Mouse (Mus musculus) small intestine, adult 2 months (tissue): ENCODE data around the gene Exo1. TPM values are rescaled to one million over a fixed set of nuclear protein-coding genes. Genes with fewer than 3 reads are reported as not detected.

Experiments
- H3K27ac ChIP-seq: fragments of 200-500 bp; 2 replicates; pipeline ENCODE4 v1.5.1; 2012; ENCODE audit warnings: low read depth, low read length, control low read depth, inconsistent platforms; ENCODE audit not compliant: insufficient read depth
- H3K27me3 ChIP-seq: fragments of 200-500 bp; 2 replicates; pipeline ENCODE4 v1.6.1; 2012; ENCODE audit warnings: mild to moderate bottlenecking, moderate library complexity, low read length, inconsistent platforms; ENCODE audit not compliant: control insufficient read depth, insufficient read depth
- H3K36me3 ChIP-seq: fragments of 200-500 bp; 2 replicates; pipeline ENCODE4 v1.6.1; 2012; ENCODE audit warnings: mild to moderate bottlenecking, low read length, control low read depth, inconsistent platforms; ENCODE audit not compliant: control insufficient read depth, insufficient read depth
- H3K4me1 ChIP-seq: fragments of 200-500 bp; 2 replicates; pipeline ENCODE4 v1.6.1; 2012; ENCODE audit warnings: low read length, inconsistent platforms, mixed read lengths; ENCODE audit not compliant: control insufficient read depth, insufficient read depth, insufficient read length
- H3K4me3 ChIP-seq: fragments of 200-500 bp; 2 replicates; pipeline ENCODE4 v1.5.1; 2012; ENCODE audit warnings: low read depth, mild to moderate bottlenecking, control low read depth, inconsistent platforms, low read length, moderate library complexity
- CTCF ChIP-seq: fragments of 200-500 bp; IDR thresholded peaks from 2 replicates; pipeline ENCODE4 v1.5.1; 2012; ENCODE audit warnings: low read depth, mild to moderate bottlenecking, control low read depth, inconsistent platforms, low read length, moderate library complexity, mixed read lengths; ENCODE audit not compliant: insufficient replicate concordance, insufficient read length; ENCODE audit errors: extremely low read depth
- POLR2A ChIP-seq: fragments of 200-500 bp; IDR thresholded peaks from 2 replicates; pipeline ENCODE4 v1.6.1; 2012; ENCODE audit warnings: low read depth, mild to moderate bottlenecking, control low read depth, inconsistent platforms, low read length, moderate library complexity
- WGBS: fragments of 180-500 bp; shearing (Covaris S2); methylation state at CpG from one replicate; pipeline ENCODE4 v1.1.7; 2018; 5-methylcytosine and 5-hydroxymethylcytosine counted together
- polyA plus RNA-seq: library from polyadenylated mRNA; depleted of rRNA; stranded (reverse); fragments of >200 nt; gene quantifications from 2 replicates; pipeline ENCODE4 v1.2.3, GENCODE M21; 2012; rRNA removed

Exo1 gene
- 0.20 and 0.38 TPM in 2 replicates for polyA plus RNA-seq

GRCm38 (mm10) chr1:175880453-175881296, at the start of gene Exo1:
Exo1 (plus strand) TSS chr1:175880581.
- TF ChIP-seq POLR2A = no peak
- TF ChIP-seq CTCF = no peak
- Histone ChIP-seq H3K4me1 (peaks cover 2% of the 10 kb centered on the region; the same call in 1 of the 2 replicates), H3K36me3 (no peaks in the 10 kb centered on the region), H3K4me3 (peak within 1 kb of the TSS; percentile 80), H3K27ac (peak within 1 kb of the TSS; percentile 87), H3K27me3 (no peaks in the 10 kb centered on the region)
- WGBS = under 1% methylated on average over 66 of the region's 66 CpGs

- WGBS = 91% methylated on average over 1 of the region's 1 CpGs
- Histone ChIP-seq H3K27ac (no peak overlapping the region), H3K36me3 (no peaks in the 10 kb centered on the region), H3K4me3 (no peak overlapping the region), H3K27me3 (no peaks in the 10 kb centered on the region), H3K4me1 (no peaks in the 10 kb centered on the region)
- TF ChIP-seq CTCF = no peak
- no peak for TF ChIP-seq POLR2A
These were observed 24.9 kb upstream of the Exo1 start for GRCm38 (mm10) chr1:175855515-175855914.

GRCm38 (mm10) chr1:175867050-175867449, 13.3 kb upstream of the Exo1 start:
- Histone ChIP-seq H3K36me3 (no peaks in the 10 kb centered on the region), H3K27me3 (no peaks in the 10 kb centered on the region), H3K27ac (no peak overlapping the region), H3K4me3 (no peak overlapping the region), H3K4me1 (no peaks in the 10 kb centered on the region)
- WGBS = 76% methylated on average over 1 of the region's 1 CpGs
- TF ChIP-seq CTCF (no peak), POLR2A (no peak)

DNA sequence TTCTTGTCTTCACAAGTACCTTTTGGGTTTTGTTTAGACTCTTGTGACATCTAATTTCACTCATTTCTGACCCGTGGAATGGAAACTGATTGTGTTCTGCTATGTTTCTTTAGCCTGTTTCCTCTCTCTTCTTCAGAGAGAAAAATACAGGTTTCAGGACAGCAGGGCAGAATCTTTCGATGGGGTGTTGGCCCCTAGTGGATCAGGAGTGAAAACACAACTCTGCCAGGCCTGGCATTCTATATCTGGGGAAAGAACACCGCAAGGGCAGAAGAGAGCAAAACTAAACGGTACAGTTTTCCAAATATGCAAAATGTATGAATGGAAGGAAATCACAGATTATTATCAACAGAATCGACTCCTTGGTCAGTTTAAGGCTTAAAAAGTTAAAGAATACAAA, 12.8 kb upstream of the Exo1 start:
- Histone ChIP-seq H3K27me3 (no peaks in the 10 kb centered on the region), H3K36me3 (no peaks in the 10 kb centered on the region), H3K4me3 (no peak overlapping the region), H3K4me1 (no peaks in the 10 kb centered on the region), H3K27ac (no peak overlapping the region)
- TF ChIP-seq POLR2A (no peak), CTCF (no peak)
- WGBS = 20% methylated on average over 5 of the region's 5 CpGs

- TF ChIP-seq CTCF = no peak
- no peak for TF ChIP-seq POLR2A
- 78% methylated on average over 3 of the region's 3 CpGs for WGBS
- Histone ChIP-seq H3K27ac (no peak overlapping the region), H3K36me3 (no peaks in the 10 kb centered on the region), H3K4me1 (no peaks in the 10 kb centered on the region), H3K27me3 (no peaks in the 10 kb centered on the region), H3K4me3 (no peak overlapping the region)
These were observed 9.7 kb upstream of the Exo1 start for GRCm38 (mm10) chr1:175870716-175871115.

- H3K4me1 ChIP-seq = no peaks in the 10 kb centered on the region
- H3K27me3 ChIP-seq = no peaks in the 10 kb centered on the region
- no peaks in the 10 kb centered on the region for H3K36me3 ChIP-seq
- TF ChIP-seq CTCF = no peak
- no peak for TF ChIP-seq POLR2A
- H3K4me3 ChIP-seq = no peak overlapping the region
- no peak overlapping the region for H3K27ac ChIP-seq
- WGBS = 67% methylated on average over 6 of the region's 6 CpGs
These were observed 8.2 kb upstream of the Exo1 start for GRCm38 (mm10) chr1:175872028-175872816.

GRCm38 (mm10) chr1:175883398-175883797, 3.0 kb downstream of the Exo1 start:
- Histone ChIP-seq H3K4me3 (no peak overlapping the region), H3K27ac (no peak overlapping the region), H3K4me1 (peaks cover 2% of the 10 kb centered on the region; the same call in 1 of the 2 replicates), H3K36me3 (no peaks in the 10 kb centered on the region), H3K27me3 (no peaks in the 10 kb centered on the region)
- TF ChIP-seq CTCF (no peak), POLR2A (no peak)
- 48% methylated on average over 3 of the region's 3 CpGs for WGBS
